Mouse (Mus musculus) intestine, embryonic 15.5 days (tissue): ENCODE data around the gene Cct4. TPM values are rescaled to one million over a fixed set of nuclear protein-coding genes. Genes with fewer than 3 reads are reported as not detected.

ENCODE experiments used
- ATAC-seq: fragments of 200-750 bp; cut with Nextera tagmentation; 2 replicates; pipeline ENCODE4 v1.8.0; 2017; ENCODE audit warnings: moderate TSS enrichment, moderate library complexity
- H3K27ac ChIP-seq: fragments of 300-500 bp; sonication (generic); 2 replicates; pipeline ENCODE4 v1.5.1; 2015; ENCODE audit warnings: mild to moderate bottlenecking, inconsistent platforms
- H3K27me3 ChIP-seq: fragments of 300-500 bp; sonication (generic); replicated peaks from 2 replicates; pipeline ENCODE4 v1.6.1; 2015; ENCODE audit warnings: inconsistent platforms
- H3K36me3 ChIP-seq: fragments of 300-500 bp; sonication (generic); 2 replicates; pipeline ENCODE4 v1.6.1; 2015; ENCODE audit warnings: inconsistent platforms
- H3K4me1 ChIP-seq: fragments of 300-500 bp; sonication (generic); replicated peaks from 2 replicates; pipeline ENCODE4 v1.6.1; 2015; ENCODE audit warnings: inconsistent platforms
- H3K4me2 ChIP-seq: fragments of 300-500 bp; sonication (generic); replicated peaks from 2 replicates; pipeline ENCODE4 v1.6.1; 2015; ENCODE audit warnings: mild to moderate bottlenecking, inconsistent platforms
- H3K4me3 ChIP-seq: fragments of 300-500 bp; sonication (generic); replicated peaks from 2 replicates; pipeline ENCODE4 v1.5.1; 2015; ENCODE audit warnings: inconsistent platforms
- H3K9ac ChIP-seq: fragments of 300-500 bp; sonication (generic); 2 replicates; pipeline ENCODE4 v1.6.1; 2015; ENCODE audit warnings: inconsistent platforms
- H3K9me3 ChIP-seq: fragments of 300-500 bp; sonication (generic); 2 replicates; pipeline ENCODE4 v1.6.1; 2016; ENCODE audit warnings: inconsistent platforms
- WGBS: fragments of 180-500 bp; shearing (Covaris S2); methylation state at CpG from one replicate; pipeline ENCODE4 v1.1.7; 2015; 5-methylcytosine and 5-hydroxymethylcytosine counted together
- polyA plus RNA-seq: library from polyadenylated mRNA; unstranded; fragments of >200 nt; fragmentation: Nextera tagmentation; extraction: Ambion mirVana; gene quantifications from 2 replicates; pipeline ENCODE4 v1.2.1, GENCODE M21; 2015

Cct4 gene
- polyA plus RNA-seq, 1 experiment from 2014 or later: 268 TPM

DNA sequence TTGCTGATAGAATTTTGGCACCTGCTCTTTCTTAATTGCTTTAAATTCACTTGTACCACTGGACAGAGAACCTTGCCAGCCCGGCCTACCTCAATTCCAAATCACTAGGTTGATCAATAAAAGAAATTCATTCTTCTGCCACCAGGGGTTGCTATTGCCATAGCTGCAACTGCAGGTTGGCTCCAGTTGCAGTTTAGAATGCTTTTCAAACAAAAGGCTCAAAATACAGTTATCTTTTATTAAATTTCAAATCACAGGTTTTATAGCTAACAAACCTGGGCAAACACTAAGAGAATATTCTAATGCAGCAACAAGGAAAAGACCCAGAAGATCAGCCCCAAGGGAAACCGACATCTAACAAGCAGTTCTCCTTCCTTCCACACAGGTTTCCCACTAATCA is 3.0 kb upstream of the Cct4 start:
- Histone ChIP-seq H3K9me3 (no peaks in the 10 kb centered on the region), H3K36me3 (no peaks in the 10 kb centered on the region), H3K9ac (no peak overlapping the region), H3K4me2 (no peak overlapping the region), H3K27me3 (no peaks in the 10 kb centered on the region), H3K4me3 (no peak overlapping the region), H3K4me1 (0 out of 2 replicates have a peak, but pooled peaks cover 4% of the 10 kb centered on the region), H3K27ac (no peak overlapping the region)
- no peak for ATAC-seq
- WGBS: 37% methylated on average over 2 of the region's 2 CpGs

DNA sequence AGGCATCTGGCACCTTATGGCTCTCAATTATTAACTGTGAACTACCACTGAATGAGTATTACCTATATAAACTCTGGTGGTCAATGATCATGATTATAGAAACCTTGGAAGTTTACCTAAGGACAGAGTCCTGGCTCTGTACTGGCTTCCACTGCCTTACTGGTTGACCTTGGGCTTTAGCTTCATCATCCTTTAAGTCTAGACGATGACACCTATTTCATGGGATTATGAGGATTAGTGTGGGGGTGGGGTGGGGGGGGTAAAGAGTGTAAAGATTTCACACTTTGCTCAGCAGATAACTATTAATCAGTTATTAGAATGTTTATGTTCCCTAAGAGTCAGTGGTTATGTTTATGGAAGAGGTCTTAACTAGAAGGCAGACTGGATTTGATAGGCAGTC is 533 bp upstream of the Cct4 start:
- Histone ChIP-seq H3K9ac (peak overlapping the region; percentile 88; the same call in 1 of the 2 replicates), H3K4me3 (peak overlapping the region; percentile 85), H3K36me3 (peaks cover 5% of the 10 kb centered on the region), H3K27ac (peak overlapping the region; percentile 92), H3K9me3 (no peaks in the 10 kb centered on the region), H3K27me3 (no peaks in the 10 kb centered on the region), H3K4me2 (peak overlapping the region; percentile 65), H3K4me1 (0 out of 2 replicates have a peak, but pooled peaks cover 4% of the 10 kb centered on the region)
- ATAC-seq: peak; percentile 7; the same call in 1 of the 2 replicates
- 56% methylated on average over 1 of the region's 1 CpGs for WGBS

DNA sequence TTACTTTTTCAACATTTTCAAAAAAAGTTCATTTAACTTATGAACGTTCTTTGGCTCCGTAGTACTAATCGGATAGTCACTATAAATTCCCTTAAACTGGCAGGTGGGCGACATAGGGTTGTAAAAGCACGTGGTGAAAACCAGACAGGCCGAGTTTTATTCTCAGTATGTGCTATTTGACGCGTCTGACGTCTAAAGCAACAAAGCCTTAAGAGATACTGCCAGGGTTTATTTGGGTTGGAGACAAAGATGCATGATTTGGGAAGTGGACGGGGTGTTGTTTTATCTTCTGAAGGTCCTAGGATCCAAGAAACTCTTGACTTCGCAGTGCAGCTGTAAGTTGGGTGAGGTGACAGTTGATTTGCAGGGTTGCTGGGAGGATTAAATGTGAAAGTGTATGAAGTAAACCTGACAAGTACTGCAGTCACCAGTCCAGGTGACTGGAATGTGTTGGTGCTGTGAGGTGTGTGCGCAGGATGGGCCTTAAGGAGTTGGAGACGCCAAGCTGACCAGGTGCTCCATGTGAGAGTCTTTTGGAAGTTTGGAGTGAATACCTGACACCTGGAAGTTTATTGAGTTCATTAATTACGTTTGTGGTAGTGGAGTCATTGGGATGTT is 1.0 kb downstream of the Cct4 start:
- WGBS: 6% methylated on average over 14 of the region's 14 CpGs

DNA sequence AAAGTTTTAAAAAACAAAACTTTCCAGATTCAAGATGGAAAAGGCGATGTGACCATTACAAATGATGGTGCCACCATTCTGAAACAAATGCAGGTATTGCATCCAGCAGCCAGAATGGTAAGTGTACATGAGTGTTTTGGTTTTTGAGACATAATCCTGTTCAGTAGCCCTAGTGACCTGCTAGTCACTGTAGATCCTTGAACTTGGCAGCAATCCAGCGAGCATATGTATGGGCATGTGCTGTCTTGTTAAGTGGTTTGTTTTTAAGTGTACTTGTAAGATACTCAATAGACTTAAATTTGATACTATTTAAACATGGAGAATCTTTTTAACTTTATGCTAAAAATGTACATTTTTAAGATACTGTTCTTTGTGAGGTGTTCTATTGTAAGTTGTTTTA is 4.0 kb downstream of the Cct4 start:
- H3K27me3 ChIP-seq: no peaks in the 10 kb centered on the region
- H3K27ac ChIP-seq: no peak overlapping the region
- H3K9ac ChIP-seq: no peak overlapping the region
- no peak overlapping the region for H3K4me2 ChIP-seq
- 88% methylated on average over 2 of the region's 2 CpGs for WGBS
- 0 out of 2 replicates have a peak, but pooled peaks cover 4% of the 10 kb centered on the region for H3K4me1 ChIP-seq
- no peak overlapping the region for H3K4me3 ChIP-seq
- H3K36me3 ChIP-seq: peaks cover 15% of the 10 kb centered on the region
- ATAC-seq: no peak
- no peaks in the 10 kb centered on the region for H3K9me3 ChIP-seq

More for the DNA sequence above, 1.0 kb downstream of the Cct4 start:
- Histone ChIP-seq H3K4me1 (0 out of 2 replicates have a peak, but pooled peaks cover 4% of the 10 kb centered on the region), H3K4me2 (peak overlapping the region; percentile 65), H3K9ac (peak overlapping the region; percentile 88), H3K27ac (no peak overlapping the region), H3K36me3 (peaks cover 11% of the 10 kb centered on the region), H3K9me3 (no peaks in the 10 kb centered on the region), H3K27me3 (no peaks in the 10 kb centered on the region), H3K4me3 (peak overlapping the region; percentile 85)
- ATAC-seq: no peak

DNA sequence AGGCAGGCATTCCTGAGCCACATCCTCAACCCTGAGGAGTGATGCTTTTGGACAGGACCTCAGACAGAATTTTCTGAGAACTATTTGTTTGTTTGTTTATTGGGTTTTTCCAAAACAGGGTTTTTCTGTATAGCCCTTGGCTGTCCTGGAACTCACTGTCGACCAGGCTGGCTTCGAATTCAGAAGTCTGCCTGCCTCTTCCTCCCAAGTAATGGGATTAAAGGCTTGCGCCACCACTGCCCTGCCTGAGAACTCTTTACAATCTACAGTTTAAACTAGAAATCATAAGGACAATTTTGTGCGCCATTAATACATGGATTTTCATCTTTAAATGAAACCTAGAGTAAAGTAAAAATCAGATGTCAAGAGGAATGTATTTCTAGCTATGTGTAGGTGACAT is 5.1 kb downstream of the Cct4 start:
- Histone ChIP-seq H3K9me3 (no peaks in the 10 kb centered on the region), H3K9ac (no peak overlapping the region), H3K4me3 (no peak overlapping the region), H3K27ac (no peak overlapping the region), H3K36me3 (peaks cover 18% of the 10 kb centered on the region), H3K27me3 (no peaks in the 10 kb centered on the region), H3K4me2 (no peak overlapping the region), H3K4me1 (0 out of 2 replicates have a peak, but pooled peaks cover 4% of the 10 kb centered on the region)
- ATAC-seq: no peak
- 95% methylated on average over 4 of the region's 4 CpGs for WGBS

DNA sequence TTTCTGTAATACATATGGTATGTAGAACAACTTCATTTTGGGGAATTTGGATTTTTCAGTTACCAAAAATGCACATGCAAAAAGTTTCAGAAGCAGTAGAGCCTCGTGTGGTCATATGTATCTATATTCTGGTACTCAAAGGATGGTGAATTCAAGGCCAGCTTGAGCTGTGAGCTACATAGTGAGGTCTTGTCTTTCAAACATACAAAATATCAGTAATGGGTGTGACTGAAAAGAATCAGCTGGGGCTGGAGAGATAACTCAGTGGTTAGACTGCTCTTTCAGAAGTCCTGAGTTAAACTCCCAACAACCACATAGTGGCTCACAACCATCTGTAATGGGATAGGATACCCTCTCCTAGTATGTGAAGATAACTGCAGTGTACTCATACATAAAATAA is 8.0 kb downstream of the Cct4 start:
- Histone ChIP-seq H3K4me2 (no peak overlapping the region), H3K27ac (no peak overlapping the region), H3K4me1 (no peaks in the 10 kb centered on the region), H3K4me3 (no peak overlapping the region), H3K36me3 (peaks cover 35% of the 10 kb centered on the region), H3K9ac (no peak overlapping the region), H3K9me3 (no peaks in the 10 kb centered on the region), H3K27me3 (no peaks in the 10 kb centered on the region)
- no peak for ATAC-seq
- 78% methylated on average over 1 of the region's 1 CpGs for WGBS

DNA sequence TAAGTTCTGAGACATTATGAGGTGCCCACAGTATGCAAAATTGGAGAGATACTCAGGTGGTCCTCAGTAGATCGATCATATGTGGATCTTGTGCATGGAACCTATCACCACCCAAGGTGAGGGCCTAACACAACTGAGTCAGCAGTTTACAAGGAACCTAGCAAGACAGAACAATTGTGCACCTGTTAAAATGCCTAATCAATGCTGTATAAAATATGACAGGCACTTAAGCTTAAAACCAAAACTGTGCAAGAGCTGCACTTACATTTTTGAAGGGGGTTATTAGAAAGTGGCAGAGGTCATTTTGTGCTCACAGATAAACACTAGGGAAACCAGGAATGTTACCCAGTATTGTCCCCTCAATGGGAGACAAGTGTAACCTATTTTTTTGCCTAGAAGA is 15.0 kb downstream of the Cct4 start:
- H3K4me3 ChIP-seq: no peak overlapping the region
- H3K27ac ChIP-seq: no peak overlapping the region
- no peaks in the 10 kb centered on the region for H3K27me3 ChIP-seq
- 90% methylated on average over 1 of the region's 1 CpGs for WGBS
- no peaks in the 10 kb centered on the region for H3K9me3 ChIP-seq
- no peak overlapping the region for H3K4me2 ChIP-seq
- no peak overlapping the region for H3K9ac ChIP-seq
- H3K4me1 ChIP-seq: no peaks in the 10 kb centered on the region; the same call in 1 of the 2 replicates
- H3K36me3 ChIP-seq: peaks cover 19% of the 10 kb centered on the region
- ATAC-seq: no peak

DNA sequence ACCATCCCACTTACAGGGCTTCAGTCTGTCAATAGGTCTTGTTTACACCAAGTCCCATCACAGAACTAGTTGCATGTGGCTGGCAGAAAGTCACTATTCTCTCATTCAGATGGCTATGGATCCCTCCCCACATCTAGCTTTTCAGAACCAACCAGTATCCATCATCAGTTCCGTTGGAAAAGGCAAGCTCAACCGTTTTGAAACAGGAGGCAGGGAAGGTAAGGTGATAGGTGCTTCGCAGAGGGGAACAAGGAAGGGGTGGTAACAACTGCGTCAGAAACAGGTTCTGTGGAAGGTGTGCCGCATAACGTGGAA is 16.8 kb downstream of the Cct4 start:
- Histone ChIP-seq H3K27ac (0 out of 2 replicates have a peak overlapping the region, but pooled peaks have one; percentile 88), H3K36me3 (peaks cover 8% of the 10 kb centered on the region), H3K4me3 (peak overlapping the region; percentile 66), H3K9me3 (no peaks in the 10 kb centered on the region), H3K4me2 (peak overlapping the region; percentile 84), H3K9ac (0 out of 2 replicates have a peak overlapping the region, but pooled peaks have one; percentile 34), H3K27me3 (no peaks in the 10 kb centered on the region), H3K4me1 (no peaks in the 10 kb centered on the region; the same call in 1 of the 2 replicates)
- WGBS: 4% methylated on average over 6 of the region's 6 CpGs
- ATAC-seq: peak; percentile 62; the same call in 1 of the 2 replicates

DNA sequence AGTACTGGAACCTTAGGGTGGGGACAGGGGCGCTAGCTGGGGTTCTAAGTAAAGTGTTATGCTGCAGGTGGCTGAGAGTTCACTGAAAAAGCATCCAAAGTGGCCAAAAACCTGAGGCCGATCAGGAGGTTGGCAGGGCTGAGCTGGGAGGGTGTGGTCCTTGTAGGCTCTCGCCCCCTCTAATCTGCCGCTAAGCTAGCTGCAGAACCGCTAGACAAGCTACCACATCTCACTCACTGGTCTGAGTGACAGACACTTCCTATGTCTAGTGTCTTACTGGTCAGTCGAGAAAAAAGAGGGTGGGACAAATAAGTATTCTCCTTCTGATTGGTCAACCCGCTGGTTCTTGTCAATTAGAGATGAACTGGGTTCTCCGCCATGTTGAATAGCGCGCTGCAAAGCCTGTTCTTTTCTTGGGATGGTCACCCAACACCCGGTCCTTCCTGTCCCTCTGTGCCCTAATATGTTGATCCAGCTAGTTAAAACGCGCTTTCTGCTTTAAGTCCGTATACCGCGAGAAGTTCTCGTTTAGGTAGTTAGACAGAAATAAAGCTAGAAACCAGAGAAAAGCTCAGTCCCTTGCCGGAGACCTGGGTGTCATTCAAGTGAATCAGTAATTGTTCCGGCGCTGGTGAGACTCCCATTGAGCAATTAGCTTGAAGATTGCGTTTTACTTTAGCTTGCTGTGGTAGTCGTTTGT is 17.3 kb downstream of the Cct4 start, which contains the start of gene Fam161a:
Fam161a (plus strand) TSS at position 51 of the 700 bp plus-strand sequence.
- H3K9ac ChIP-seq: peak within 1 kb of the TSS; percentile 64
- no peaks in the 10 kb centered on the region for H3K27me3 ChIP-seq
- 1% methylated on average over 22 of the region's 22 CpGs for WGBS
- H3K36me3 ChIP-seq: peaks cover 3% of the 10 kb centered on the region; the same call in 1 of the 2 replicates
- no peaks in the 10 kb centered on the region; the same call in 1 of the 2 replicates for H3K4me1 ChIP-seq
- H3K4me3 ChIP-seq: peak within 1 kb of the TSS; percentile 66
- peak; percentile 94 for ATAC-seq
- H3K9me3 ChIP-seq: no peaks in the 10 kb centered on the region
- peak within 1 kb of the TSS; percentile 84 for H3K4me2 ChIP-seq
- peak within 1 kb of the TSS; percentile 88 for H3K27ac ChIP-seq

DNA sequence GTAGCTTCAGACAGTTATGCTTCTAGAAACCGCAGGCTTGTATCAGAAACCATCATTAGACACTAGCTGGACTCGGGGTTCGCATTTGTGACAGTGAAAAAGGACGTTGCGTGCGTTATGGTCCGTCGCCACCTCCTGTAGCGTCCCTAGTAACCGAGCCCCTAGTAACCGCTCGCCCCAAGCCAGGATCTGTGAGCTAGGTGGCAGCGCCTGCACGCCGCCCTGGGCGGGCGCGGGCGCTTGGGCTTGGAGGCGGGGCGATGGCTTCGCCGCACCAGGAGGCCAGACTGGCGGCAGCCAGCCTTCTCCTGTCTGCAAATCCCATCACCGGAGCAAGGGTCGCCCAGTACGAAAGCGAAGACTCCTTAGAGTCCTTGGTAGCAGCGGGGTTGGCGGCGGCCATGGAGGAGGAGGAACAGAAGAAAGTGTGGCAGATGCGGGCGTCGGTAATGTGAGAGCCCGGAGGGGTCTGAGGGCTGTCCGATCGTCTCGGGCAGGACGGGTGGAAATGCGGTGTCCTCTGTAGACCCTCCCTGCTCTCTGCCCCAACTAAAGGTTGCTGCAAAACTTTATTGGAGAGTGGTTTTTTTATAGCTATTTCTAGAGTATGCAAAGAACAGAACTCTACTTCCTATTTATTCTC is 18.0 kb downstream of the Cct4 start:
- Histone ChIP-seq H3K9me3 (no peaks in the 10 kb centered on the region), H3K27me3 (no peaks in the 10 kb centered on the region), H3K36me3 (0 out of 2 replicates have a peak, but pooled peaks cover 2% of the 10 kb centered on the region), H3K4me1 (no peaks in the 10 kb centered on the region; the same call in 1 of the 2 replicates), H3K27ac (peak overlapping the region; percentile 88), H3K9ac (peak overlapping the region; percentile 64), H3K4me2 (peak overlapping the region; percentile 84), H3K4me3 (peak overlapping the region; percentile 66)
- ATAC-seq: peak; percentile 95
- under 1% methylated on average over 40 of the region's 40 CpGs for WGBS

DNA sequence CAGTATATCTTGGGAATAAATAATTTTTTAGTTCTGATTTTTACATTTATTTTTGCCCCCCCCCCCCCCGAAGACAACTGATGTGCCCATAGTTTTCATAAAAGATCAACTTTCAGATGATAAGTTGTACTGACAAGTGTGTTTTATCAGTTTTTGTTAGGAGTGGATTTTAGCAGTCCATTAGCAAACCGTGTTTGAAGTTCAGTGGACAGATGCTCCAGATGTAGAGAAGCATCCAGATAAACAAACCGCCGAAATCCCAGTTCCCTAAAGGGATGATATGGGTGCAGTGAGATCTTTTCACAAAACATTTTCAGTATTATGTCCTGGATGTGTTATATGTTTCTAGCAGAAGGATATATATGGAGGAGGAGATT is 18.5 kb downstream of the Cct4 start:
- no peaks in the 10 kb centered on the region for H3K27me3 ChIP-seq
- no peaks in the 10 kb centered on the region for H3K9me3 ChIP-seq
- no peak overlapping the region for H3K27ac ChIP-seq
- H3K9ac ChIP-seq: no peak overlapping the region
- peak overlapping the region; percentile 84 for H3K4me2 ChIP-seq
- H3K4me3 ChIP-seq: peak overlapping the region; percentile 66
- ATAC-seq: no peak
- H3K4me1 ChIP-seq: no peaks in the 10 kb centered on the region; the same call in 1 of the 2 replicates
- WGBS: 29% methylated on average over 4 of the region's 4 CpGs
- H3K36me3 ChIP-seq: 0 out of 2 replicates have a peak, but pooled peaks cover 2% of the 10 kb centered on the region

DNA sequence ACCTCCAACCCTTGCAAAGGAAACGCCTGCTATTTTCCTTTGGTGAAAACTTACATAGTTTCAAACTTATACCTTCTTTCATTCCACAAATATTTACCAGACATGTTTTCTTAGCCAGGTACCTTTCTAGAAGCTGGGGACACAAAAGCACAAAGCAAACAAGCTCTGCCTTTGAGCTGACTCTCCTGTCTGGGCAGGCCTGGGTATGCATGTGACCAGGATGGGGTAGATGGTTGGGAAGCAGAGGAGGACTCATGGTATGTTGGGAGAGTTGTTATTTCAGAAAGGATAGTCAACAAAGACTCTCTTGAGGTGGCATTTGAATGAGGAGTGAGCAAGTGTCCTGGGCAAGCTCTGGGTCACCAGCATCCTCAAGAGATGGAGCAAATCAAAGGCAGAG is 22.8 kb downstream of the Cct4 start:
- Histone ChIP-seq H3K4me2 (no peak overlapping the region), H3K9ac (no peak overlapping the region), H3K4me1 (no peaks in the 10 kb centered on the region), H3K27me3 (no peaks in the 10 kb centered on the region), H3K36me3 (no peaks in the 10 kb centered on the region), H3K4me3 (no peak overlapping the region), H3K9me3 (no peaks in the 10 kb centered on the region), H3K27ac (no peak overlapping the region)
- 74% methylated on average over 1 of the region's 1 CpGs for WGBS
- ATAC-seq: no peak
